Mouse (Mus musculus) neural tube, embryonic 14.5 days (tissue): Measurements from ENCODE around the gene Gm21118. TPM values are rescaled to one million over a fixed set of nuclear protein-coding genes. Genes with fewer than 3 reads are reported as not detected.
"Not testable (repeated sequence)": the region's sequence is repeated elsewhere in the genome, so short reads cannot be mapped to it uniquely, and the experiment has no call there.

Source experiments
- ATAC-seq: fragments of 200-750 bp; cut with Nextera tagmentation; 2 replicates; pipeline ENCODE4 v1.8.0; 2017; ENCODE audit warnings: low read depth, mild to moderate bottlenecking, moderate TSS enrichment, moderate library complexity
- H3K27ac ChIP-seq: fragments of 300-500 bp; sonication (generic); 2 replicates; pipeline ENCODE4 v1.5.1; 2014; ENCODE audit warnings: low read depth, mild to moderate bottlenecking, control low read depth, low read length, moderate library complexity, mixed read lengths
- H3K27me3 ChIP-seq: fragments of 300-500 bp; sonication (generic); 2 replicates; pipeline ENCODE4 v1.6.1; 2014; ENCODE audit warnings: low read length; ENCODE audit not compliant: control insufficient read depth, insufficient read depth
- H3K36me3 ChIP-seq: fragments of 300-500 bp; sonication (generic); 2 replicates; pipeline ENCODE4 v1.6.1; 2014; ENCODE audit warnings: low read length, mixed read lengths; ENCODE audit not compliant: control insufficient read depth, insufficient read depth
- H3K4me1 ChIP-seq: fragments of 300-500 bp; sonication (generic); 2 replicates; pipeline ENCODE4 v1.6.1; 2014; ENCODE audit warnings: low read length; ENCODE audit not compliant: control insufficient read depth, insufficient read depth
- H3K4me2 ChIP-seq: fragments of 300-500 bp; sonication (generic); 2 replicates; pipeline ENCODE4 v1.6.1; 2014; ENCODE audit warnings: mild to moderate bottlenecking, low read depth, low read length, control low read depth
- H3K4me3 ChIP-seq: fragments of 300-500 bp; sonication (generic); 2 replicates; pipeline ENCODE4 v1.5.1; 2014; ENCODE audit warnings: low read depth, low read length, control low read depth, mixed read lengths
- H3K9ac ChIP-seq: fragments of 300-500 bp; sonication (generic); replicated peaks from 2 replicates; pipeline ENCODE4 v1.6.1; 2014; ENCODE audit warnings: low read depth, mild to moderate bottlenecking, control low read depth, low read length, mixed read lengths
- H3K9me3 ChIP-seq: fragments of 300-500 bp; sonication (generic); 2 replicates; pipeline ENCODE4 v1.6.1; 2016; ENCODE audit warnings: low read length; ENCODE audit not compliant: control insufficient read depth
- WGBS: fragments of 180-500 bp; shearing (Covaris S2); extraction: QIAGEN DNeasy Blood & Tissue Kit; methylation state at CpG from one replicate; pipeline ENCODE4 v1.1.7; 2014; 5-methylcytosine and 5-hydroxymethylcytosine counted together
- polyA plus RNA-seq: library from polyadenylated mRNA; unstranded; fragments of >200 nt; fragmentation: Nextera tagmentation; extraction: Ambion mirVana; gene quantifications from 2 replicates; pipeline ENCODE4 v1.2.1, GENCODE M21; 2014

The Gm21118 gene
- not detected in 2 replicates for polyA plus RNA-seq

DNA sequence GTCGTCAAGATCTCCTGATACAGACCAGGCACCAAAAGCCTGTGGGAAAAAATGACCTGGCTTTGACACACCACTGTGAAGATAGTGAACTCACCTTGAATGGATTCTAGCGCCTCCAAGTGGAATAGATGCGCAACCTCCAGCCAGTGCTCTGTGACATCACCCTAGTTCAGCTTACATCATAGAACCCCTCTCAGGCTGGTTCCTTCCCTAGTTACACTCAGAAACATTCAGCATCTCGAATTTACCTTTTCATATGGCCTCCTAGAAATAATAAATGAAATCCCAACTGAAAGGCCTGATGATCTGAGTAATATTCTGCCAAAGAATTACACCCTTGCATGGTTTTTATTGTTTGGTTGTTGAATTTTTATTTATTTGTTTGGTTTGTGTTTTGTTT lies at the start of gene Gm21118:
TSS of gene Gm21118 (minus strand) at position 101 of the 400 bp plus-strand sequence.
- not testable (repeated sequence) for H3K4me1 ChIP-seq, H3K27me3 ChIP-seq, H3K4me2 ChIP-seq, H3K36me3 ChIP-seq, ATAC-seq, H3K27ac ChIP-seq, H3K9me3 ChIP-seq, H3K4me3 ChIP-seq, H3K9ac ChIP-seq
- WGBS, result no CpG with 5 or more reads among the region's 4 CpGs

DNA sequence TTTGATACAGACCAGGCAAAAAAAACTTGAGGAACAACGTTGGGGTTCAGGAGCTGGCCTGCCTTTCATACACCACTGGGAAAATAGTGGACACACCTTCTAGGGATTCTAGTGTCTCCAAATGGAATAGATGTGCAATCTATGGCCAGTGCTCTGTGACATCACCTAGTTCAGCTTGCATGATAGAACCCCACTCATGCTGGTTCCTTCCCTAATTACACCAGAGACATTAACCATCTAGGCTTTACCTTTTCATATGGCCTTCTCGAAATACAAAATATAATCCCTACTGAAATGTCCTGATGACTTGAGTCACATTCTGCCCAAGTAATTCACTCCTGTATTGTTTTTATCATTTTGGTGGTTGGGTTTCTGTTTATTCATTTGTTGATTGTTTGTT lies 29.7 kb upstream of the Gm21118 start, which contains the start of the genes Gm29423 and Gm29644:
TSS of gene Gm29423 (minus strand) at position 101 of the 400 bp plus-strand sequence.
TSS of gene Gm29644 (minus strand) at position 157 of the 400 bp plus-strand sequence.
- no CpG with 5 or more reads among the region's 2 CpGs for WGBS
- not testable (repeated sequence) for H3K27ac ChIP-seq, ATAC-seq, H3K4me1 ChIP-seq, H3K4me2 ChIP-seq, H3K9me3 ChIP-seq, H3K4me3 ChIP-seq, H3K9ac ChIP-seq, H3K27me3 ChIP-seq, H3K36me3 ChIP-seq

Other genes starting within 250 kb of the Gm21118 start
- not detected in 2 replicates for gene Gm29423, start 29.6 kb upstream of the Gm21118 start, polyA plus RNA-seq
- not detected in 2 replicates for gene Gm29644, start 29.7 kb upstream of the Gm21118 start, polyA plus RNA-seq
- not detected in 2 replicates for gene Gm20888, start 168.2 kb upstream of the Gm21118 start, polyA plus RNA-seq